Mouse (Mus musculus) adrenal gland, postnatal 10 days (tissue): ENCODE data around the gene P2ry2. TPM values are rescaled to one million over a fixed set of nuclear protein-coding genes. Genes with fewer than 3 reads are reported as not detected.

Source experiments
- DNase-seq: peaks from one replicate; pipeline ENCODE4 v3.0.0; 2021; ENCODE audit warnings: mixed read lengths
- total RNA-seq, 2 experiments: library from RNA; stranded (reverse); gene quantifications; 2 replicates each; pipeline ENCODE4 v1.2.3; 2021

Gene P2ry2
- total RNA-seq, 2 experiments from 2014 or later = 5.5 to 7.2 TPM

DNA sequence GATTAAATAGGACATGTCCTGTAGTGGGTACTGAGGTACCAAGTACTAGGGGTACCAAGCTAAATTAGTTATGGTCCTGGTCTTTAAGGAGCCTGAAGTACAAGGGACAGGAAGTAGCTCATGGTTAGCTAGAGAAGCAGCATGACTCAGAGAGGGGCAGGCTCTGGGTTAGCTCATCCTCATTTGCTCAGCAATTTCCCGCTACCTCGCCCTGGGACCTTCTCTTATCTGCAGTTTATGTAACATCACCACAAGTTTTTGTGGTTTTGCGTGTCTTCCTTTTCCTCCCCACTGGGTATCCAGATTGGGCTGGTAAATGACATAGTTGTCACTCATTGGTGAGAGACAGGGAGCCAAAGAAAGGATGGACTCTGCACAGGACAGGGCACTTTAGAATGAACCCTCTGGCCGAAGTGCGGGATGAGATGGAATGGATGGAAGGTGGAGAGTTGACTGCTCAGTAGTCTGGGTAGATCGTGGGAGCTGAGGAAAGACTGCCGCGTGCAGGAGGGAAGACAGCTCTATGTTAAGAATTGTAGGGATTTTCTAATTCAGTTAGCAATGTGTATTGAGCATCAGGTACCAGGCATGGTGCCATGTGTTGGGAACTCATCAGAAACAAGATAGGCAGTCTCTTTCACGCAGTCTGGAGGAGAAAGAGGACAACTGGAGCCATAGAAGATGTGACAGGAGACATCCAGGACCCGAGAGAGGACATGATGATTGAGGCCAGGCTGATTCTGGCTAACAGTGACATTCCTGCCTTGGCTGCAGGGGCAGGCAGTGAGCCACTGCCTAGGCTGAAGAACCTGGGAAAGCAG lies 15.2 kb upstream of the P2ry2 start:
- no peak for DNase-seq

DNA sequence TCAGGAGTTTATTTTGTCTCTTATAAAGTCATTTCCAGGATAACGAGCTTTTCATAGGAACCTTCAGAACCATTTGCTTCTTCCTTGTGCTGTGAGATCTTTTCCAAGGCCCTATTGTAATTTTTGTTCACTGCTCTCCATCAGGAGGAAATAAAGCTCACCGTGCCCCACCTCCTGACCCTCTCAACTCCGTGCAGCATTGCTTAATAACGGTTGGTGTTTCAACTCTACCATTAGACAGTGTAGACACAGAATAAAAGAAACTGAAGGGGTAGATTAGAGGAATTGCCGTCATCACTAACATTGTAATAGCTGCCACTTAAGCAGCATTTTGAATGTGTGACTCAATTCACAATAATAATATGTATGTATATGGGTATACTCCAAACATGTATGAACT lies 14.2 kb upstream of the P2ry2 start:
- no peak for DNase-seq

DNA sequence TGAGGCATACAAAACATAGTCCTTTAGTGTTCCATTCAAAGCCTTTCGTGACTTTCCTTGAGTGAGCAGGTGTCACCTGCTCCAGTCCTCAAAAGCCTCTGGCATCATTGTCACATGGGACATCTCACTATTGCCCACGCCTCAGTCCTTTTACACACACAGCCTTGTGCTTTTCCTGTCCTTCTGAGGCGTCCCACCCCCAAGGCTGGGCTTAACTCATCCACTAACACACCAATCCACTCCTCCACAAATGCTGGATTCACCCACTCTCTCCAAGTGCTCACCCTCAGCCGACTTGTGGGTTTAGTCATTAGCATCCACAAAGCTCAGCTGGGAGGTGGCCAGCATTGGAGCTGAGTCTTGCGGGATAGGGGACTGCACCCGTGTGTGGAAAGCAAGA lies 4.8 kb upstream of the P2ry2 start:
- no peak for DNase-seq

DNA sequence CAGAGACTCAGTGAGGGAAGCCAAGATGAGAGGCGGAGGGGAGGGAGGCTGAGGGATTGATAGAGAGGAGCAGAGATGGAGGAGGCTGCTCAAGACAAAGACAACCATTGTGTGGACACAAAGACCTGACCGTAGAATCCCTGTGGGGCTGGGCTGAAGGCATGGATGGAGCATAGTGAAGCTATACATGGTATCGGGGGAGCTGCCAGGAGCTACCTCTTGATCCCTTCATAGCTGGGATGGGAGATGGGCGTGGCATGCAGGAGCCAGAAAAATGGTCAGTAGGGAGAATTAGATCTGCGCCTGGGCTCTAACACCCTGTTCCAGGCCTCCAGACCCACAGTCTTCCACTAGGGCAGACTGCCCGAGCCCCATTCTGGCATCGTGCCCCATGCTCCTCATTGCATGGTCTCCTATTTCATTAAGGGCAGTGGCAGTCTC lies 4.4 kb upstream of the P2ry2 start:
- DNase-seq = no peak

DNA sequence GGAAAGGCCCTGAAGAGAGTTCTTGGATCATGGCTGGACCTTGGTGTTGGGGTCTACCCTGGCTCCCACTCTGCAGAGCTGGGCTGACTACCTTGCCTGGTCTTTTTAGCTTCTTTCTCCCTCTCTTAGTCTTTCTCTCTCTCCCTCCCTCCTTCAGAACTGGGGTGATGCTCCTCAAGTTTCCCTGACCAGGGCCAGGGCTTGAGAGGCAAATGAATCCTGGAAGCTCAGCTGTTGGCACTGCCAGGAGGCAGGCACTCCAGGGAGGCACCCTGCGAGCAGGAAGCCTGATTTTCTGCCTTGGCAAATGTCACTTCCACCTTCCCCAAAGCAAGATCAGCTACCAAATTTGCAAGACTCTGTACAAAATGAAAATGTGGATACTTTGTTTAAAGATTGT lies 2.3 kb upstream of the P2ry2 start:
- no peak for DNase-seq

DNA sequence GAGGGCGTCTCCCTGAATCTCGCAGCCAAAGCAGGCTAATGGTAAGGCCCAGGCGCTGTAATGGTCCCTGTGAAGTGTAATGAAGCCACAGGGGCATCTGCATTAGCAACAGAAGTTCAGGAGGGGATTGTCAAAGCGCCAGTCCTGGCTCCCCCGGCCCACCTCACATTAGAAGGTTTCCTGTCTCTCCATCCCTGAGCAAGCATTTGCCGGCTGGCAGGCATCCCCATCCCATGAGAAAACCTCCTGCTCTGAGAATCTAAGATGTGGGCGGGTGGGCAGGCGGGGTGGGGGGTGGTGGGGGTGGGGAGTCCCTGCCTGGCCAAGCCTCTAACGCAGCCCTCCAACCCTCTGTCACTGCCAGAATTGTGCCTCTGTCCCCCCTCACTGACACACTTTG lies 1.4 kb upstream of the P2ry2 start:
- no peak for DNase-seq

DNA sequence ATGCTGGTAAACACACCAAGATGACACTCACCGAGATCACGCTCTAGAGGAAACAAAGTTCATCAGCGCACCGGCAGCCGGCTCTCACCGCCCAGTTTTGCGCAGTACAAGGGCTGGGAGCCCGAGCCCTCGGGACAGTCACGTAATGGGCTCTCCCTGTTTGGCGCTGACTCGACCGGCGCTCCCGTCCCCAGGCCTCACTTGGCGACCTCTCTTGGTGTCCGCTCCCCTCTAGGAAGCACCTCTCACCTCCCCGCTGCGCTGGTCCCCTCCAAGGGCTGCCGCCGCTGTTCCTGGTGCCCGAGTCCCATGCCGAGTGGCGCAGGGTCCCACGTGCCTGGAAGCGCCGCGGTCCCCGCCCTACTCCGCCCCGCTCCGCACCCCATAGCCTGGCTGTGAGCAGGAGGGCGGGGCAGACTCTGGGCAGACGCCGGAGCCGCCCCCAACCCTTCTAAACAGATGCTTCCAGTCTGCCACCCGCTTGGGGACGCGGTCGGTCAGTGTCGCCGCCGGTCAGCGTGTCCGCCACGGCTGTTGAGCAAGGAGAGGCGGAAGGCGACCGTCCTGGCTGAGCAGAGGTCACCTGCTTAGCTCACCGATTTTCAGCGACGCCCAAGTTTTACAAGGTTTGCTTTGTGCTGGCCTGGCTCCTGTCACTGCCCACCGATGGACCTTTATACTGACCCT lies 842 bp downstream of the P2ry2 start:
- DNase-seq = peak; percentile 75

DNA sequence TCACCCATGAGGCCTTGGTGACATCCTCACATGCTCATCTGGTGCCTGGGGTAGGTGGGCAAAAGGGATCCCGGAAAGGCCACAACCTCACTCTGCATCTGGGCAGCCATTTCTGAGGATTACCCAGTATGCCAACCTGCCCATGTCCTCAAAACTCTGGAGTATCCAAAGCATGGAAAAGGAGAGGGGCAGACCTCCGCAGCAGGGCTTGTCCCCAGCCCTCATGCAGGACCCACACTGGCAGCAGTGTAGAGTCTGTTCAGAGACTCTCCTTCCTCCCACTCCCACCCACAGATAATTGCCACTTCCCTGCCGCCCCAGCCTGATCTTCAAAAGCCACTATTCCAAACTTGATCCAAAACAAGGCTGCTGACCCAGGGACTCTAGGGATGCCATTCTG lies 1.9 kb downstream of the P2ry2 start:
- DNase-seq = no peak

DNA sequence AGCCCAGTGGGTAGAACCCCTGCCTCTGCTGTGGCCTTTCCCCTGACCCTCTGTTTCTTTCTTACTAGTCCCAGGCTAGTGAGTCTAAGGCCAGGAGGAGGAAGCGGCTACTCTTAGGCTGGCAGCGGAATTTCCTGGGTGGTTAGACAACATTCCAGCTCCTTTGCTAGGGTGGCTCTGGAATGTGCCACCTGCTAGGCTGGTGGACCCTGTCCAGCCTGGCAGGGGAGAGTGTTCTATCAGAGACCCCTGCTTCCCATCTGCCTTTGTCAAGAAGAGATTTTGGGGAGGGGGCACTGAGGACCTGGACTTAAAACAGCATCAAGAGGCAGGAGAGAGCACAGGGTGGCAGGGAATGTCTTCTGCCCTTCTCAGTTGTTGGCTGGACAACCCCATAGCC lies 6.5 kb downstream of the P2ry2 start:
- no peak for DNase-seq

DNA sequence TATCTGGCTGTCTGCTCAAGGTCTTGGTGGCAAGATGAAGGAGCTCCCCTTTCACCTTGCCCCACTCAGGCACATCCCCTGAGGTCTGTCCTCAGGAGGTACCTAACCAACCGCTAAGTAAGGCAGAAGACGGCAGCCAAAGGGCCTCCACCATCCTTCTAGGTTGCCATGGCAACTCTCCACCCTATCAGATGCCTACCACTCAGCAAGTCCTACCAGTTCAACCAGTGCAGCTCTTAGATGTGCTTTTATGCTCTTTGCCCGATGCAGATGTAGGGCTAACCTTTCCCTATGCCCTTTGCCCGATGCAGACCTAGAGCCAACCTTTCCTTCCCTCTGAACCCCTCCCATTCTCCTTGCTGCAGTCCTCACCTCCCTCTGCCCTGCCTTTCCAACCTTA lies 7.5 kb downstream of the P2ry2 start:
- no peak for DNase-seq

DNA sequence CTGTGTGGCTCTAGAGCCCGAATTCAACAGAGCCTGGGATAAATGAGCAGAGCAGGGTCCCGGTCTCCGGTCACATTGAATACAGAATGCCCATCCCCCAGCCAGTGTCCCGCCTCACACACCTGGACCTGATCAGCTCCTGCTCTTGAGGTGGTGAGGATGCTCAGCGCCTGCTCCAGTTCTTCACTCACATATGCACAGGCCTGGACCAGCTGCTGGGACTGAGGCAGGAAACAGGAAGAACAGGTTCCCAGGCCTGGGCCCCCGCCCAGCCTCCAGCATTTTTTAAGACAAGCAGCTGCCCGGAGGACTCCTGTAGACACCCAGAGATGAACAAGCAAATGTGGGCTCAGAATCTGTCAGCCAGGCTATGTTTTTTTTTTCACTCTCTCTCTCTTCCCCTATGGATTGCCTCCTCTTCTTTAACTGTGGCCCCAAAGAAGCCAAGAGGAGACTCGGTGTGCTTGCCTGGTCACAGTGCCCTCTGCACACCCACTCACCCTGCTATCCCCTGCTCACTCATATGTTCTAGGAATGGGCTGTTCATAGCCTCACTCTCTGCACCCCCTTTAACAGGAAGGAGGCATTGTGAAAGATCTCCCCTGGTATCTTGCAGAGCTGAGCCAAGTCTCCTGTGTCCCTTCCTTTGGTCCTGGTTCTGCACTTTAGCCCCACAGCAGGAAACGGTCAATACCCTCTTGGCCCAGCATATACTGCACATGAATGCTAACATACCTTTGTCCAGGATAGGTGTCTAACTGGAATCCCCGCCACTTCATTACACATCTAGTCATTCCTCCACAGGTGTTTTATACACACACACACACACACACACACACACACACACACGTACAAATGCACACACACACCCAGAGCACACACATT lies 9.0 kb downstream of the P2ry2 start:
- DNase-seq = no peak

DNA sequence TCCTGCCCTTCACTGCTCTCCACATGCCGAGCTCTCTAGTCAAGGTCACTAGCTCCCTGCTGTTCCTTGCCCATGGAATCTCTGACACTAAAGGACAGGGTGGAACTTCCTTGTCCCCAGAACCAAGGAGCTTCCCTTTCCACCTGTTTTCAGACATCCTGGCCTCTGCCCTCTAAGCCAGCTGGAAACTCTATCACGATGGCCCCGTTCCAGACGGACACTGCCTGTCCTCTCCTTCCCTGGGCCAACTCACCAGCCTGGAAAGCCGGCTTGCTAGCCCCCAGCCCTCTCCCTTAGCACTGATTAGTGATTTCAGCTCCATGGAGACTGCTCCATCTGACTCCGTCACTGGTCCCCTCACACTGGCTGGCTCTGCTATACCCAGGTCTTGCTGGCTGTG lies 10.4 kb downstream of the P2ry2 start:
- DNase-seq = peak; percentile 28

DNA sequence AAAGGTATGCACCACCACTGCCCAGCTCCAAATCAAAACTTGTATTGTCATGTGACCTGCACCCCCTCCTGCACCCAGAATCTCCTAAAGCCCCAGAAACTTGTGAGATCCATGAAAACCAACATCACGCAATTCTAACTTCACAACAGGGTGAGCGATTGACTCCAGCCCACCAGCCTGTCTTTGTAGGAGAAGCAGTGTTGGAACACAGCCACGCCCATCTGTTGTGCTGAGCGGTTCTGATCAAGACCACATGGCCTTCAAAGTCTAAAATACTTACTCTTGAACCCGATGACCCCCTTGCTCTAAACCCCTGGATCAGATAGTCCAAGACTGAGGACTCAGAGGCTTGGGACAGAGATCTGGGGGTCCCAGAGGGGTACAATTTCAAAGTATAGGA lies 13.0 kb downstream of the P2ry2 start:
- DNase-seq = no peak

DNA sequence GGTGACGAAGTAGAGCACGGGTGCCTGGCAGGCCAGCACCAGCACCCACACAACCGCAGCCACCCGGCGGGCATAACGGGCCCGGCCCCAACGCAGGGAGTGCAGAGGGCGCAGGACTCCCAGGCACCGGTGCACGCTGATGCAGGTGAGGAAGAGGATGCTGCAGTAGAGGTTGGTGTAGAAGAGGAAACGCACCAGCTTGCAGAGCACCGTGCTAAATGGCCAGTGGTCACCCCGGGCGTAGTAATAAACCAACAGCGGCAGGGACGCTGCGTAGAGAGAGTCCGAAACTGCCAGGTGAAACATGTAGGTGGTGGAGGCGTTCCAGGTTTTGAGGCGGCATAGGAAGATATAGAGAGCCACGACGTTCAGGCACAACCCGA lies 14.1 kb downstream of the P2ry2 start:
- DNase-seq = no peak

DNA sequence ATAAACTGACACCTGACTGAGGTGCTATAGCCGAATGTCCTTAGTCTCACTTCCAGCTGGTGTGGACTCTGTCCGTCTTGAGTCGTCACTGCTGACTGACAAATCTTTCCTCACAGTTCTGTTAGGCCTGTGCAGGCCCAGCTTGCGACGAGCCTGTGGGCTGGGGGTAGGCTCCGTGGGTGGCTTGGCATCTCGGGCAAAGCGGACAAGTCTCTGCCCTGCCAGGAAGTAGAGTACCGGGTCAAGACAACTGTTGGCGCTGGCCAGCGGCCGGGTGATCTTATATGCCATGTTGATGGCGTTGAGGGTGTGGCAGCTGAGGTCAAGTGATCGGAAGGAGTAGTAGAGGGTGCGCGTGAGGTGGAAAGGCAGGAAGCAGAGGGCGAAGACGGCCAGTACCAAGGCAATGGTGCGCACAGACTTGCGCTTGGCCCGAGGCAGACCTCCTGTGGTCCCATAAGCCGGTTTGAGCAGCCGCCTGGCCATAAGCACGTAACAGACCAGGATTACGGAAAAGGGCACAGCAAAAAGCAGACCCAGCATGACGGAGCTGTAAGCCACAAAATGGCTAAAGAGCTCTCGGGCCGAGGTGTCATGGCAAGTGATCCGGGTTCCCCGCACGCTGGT lies 14.6 kb downstream of the P2ry2 start:
- DNase-seq = no peak

DNA sequence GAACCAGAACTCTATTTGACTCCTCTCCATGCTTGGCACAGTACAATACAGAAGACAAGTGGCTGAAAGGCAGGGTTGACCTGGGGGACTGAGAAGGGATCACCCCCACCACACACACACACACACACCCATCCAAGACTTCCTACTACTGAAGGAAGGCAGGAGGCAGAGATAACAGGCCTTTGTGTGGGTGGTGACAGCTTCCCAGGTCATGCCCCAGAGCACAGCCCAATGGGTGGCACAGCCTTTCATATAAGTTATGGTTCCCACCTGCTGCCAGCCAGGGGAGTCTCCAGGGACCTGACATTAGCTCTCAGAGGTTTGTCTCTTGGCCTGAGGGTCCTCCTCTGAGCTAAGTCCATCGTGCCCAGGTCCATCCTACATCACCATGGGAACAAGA lies 15.5 kb downstream of the P2ry2 start:
- DNase-seq = no peak

DNA sequence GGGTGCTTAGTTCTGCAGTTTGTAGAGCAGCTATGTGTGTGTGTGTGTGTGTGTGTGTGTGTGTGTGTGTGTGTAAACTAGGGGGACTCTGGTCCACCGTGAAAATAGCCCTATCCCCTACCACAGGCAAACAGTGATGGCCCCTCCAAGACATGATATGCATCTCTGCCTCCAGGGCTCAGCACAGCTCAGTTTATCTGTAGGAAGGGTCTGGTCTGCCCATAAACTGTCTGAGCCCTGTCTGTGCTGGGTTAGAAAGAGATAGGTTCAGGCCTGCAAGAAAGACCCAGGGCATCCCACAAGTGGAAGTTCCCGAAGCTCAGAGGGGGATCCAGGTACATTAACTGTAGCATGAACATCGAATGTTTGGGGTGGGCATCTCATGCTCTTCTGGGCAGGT lies 16.7 kb downstream of the P2ry2 start:
- DNase-seq = no peak

DNA sequence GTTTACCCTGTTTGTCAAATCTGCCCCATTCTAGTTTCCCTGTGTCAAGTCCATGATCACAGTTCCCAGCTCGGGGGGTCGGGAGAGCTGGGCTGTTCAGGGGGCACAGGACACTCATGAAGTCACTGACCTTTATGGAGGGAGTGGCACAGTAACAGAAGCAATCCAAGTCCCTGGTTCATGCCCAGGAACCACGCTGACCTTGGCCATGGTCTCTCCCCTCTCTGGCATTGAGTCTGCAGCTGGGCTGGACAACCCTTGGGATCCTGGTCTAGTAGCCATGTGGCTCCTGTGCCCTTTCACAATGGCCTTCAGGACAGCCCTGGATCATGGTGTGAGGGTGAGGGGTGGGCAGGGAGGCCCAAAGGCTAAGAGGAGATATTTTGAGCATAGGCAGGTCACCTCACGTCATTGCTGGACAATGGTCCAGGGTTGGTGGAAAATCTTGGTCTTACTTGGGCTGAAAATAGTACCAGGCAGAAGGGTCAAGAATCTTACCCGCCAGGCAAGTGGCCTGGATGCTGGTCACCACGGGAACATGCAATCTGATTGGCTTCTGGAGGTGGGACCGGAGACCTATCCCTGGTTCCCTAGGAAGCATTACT lies 17.3 kb downstream of the P2ry2 start:
- DNase-seq = peak; percentile 71

DNA sequence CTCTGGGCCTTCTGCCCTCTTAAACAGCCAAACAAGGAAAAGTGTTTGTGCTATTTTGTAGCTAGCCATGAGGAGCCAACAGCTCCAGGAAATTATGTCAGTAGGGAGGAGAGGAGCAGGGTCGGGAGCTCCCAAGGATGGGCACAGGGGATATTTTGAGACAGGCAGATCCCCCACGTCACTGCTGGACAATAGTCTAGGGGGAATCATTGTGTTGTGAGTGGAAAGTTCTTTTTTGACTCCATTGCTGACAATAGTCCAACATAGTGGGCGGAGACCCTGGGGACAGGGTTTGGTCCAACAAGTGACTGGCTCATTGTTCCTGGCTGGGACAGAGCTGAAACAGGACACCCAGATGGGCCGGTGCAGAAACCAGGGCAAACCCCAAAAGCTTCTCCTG lies 19.5 kb downstream of the P2ry2 start:
- DNase-seq = peak; percentile 49

DNA sequence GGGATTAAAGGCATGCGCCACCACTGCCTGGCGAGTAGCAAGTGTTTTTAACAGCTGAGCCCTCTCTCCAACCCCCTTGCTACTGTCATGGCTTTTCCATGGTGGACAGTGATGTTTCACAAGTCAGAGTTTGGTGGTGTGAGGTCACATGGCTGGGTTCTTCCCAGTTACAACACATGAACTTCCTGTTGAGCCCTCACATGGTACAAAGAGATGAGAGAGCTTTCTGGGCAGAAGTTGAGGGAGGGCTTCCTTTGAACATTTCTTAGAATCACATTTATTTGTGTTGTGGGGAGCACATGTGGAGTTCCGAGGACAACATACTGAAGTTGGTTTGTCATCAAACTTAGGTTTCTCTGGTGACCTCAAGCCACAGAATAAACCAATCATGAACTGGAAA lies 20.7 kb downstream of the P2ry2 start:
- no peak for DNase-seq

DNA sequence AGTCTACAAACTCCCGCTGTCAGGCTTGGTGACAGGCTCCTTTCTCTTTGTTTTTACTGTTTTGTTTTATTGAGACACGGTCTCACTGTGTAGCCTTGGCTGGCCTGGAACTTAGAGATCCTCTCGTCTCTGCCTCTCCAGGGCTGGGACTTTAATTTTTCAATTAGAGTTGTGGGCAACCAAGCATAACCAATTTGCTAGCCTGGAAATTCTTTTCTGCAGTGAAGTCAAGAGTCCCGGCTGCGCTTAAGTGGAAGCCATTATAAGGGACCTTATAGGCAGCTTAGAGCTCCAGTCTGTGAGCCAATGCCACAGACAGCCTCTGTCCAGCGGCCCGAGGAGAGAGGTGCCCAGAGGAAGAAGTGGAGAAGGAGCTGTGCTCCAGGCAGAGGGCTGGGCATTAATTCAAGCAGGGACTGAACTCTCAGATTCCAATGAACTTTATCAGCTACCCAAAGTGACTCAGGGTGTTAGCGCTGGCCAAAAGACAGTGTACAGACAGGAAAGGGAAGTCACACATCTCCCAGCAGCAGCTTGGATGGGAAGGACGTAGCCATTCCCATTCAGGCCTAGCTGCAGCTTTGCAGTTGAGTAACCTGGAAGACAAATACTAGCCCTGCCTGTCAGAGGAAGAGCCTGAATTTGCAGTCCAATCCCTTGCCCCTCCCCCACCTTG lies 21.9 kb downstream of the P2ry2 start:
- peak; percentile 33 for DNase-seq

DNA sequence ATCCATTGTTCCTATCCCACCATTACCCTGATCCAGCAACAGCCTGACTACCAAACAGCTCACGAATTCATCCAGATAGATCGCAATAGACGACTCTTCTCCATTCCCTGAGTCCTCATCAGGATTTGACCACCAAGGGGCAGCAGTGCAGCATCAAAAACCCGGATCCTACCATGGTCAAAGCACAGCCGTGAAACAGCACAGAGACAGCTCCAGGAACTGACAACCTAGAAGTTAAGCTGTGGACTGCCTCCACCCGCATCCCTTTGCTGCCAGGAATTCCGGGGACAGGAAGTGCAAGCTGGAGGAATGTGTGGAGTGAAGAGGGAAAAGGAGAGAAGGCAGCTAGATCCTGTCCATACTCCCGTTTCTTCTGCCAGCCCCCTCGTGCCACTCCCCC lies 24.6 kb downstream of the P2ry2 start:
- DNase-seq = peak; percentile 82
